Mouse (Mus musculus): Measurements from ENCODE around the gene Sox10. TPM values are rescaled to one million over a fixed set of nuclear protein-coding genes. Genes with fewer than 3 reads are reported as not detected.

Gene Sox10
- 0.17 and 0.29 TPM in 2 replicates for polyA plus RNA-seq (2016; fragmentation: Nextera tagmentation; extraction: Ambion mirVana)

GRCm38 (mm10) chr15:79165140-79165539, at the start of gene Sox10:
Gene Sox10 (minus strand): TSS chr15:79165240.
- H3K4me1 ChIP-seq: no peaks in the 10 kb centered on the region
- no peak for ATAC-seq
- H3K36me3 ChIP-seq: no peaks in the 10 kb centered on the region
- H3K27ac ChIP-seq: no peak within 1 kb of the TSS
- H3K27me3 ChIP-seq (replicated peaks): peaks cover 96% of the 10 kb centered on the region
- H3K4me2 ChIP-seq: no peak within 1 kb of the TSS
- no peaks in the 10 kb centered on the region for H3K9me3 ChIP-seq (replicated peaks)
- H3K4me3 ChIP-seq: no peak within 1 kb of the TSS
- no peak within 1 kb of the TSS for H3K9ac ChIP-seq
- 41% methylated on average over 5 of the region's 5 CpGs for WGBS (ENCODE audit: insufficient replicate concordance)

DNA sequence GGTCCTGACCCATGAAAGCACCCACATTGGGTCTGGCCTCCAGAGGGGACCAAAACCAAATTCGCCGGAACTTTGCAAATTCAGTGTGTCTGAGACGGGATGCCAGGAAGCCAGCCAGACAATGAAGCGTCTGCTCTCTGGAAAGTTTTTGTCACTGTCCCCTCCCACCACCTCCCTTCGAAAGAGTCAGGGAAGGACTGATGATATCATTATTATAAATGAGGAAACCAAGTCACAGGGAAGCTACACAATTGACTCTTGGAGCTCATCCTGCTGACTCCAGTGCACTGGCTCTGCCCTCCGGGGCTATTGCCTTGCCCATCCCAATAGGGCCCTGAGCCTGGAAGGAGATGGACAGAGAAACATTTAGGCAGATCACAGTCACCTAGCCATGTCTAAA, 48.6 kb upstream of the Sox10 start:
- H3K4me1 ChIP-seq: no peaks in the 10 kb centered on the region
- no peaks in the 10 kb centered on the region for H3K9me3 ChIP-seq (replicated peaks)
- no peak overlapping the region for H3K9ac ChIP-seq
- no peak overlapping the region for H3K4me3 ChIP-seq
- no peak overlapping the region for H3K4me2 ChIP-seq
- no peak overlapping the region for H3K27ac ChIP-seq
- 59% methylated on average over 6 of the region's 6 CpGs for WGBS (ENCODE audit: insufficient replicate concordance)
- no peaks in the 10 kb centered on the region for H3K36me3 ChIP-seq
- H3K27me3 ChIP-seq (replicated peaks): peaks cover 6% of the 10 kb centered on the region
- ATAC-seq: no peak

DNA sequence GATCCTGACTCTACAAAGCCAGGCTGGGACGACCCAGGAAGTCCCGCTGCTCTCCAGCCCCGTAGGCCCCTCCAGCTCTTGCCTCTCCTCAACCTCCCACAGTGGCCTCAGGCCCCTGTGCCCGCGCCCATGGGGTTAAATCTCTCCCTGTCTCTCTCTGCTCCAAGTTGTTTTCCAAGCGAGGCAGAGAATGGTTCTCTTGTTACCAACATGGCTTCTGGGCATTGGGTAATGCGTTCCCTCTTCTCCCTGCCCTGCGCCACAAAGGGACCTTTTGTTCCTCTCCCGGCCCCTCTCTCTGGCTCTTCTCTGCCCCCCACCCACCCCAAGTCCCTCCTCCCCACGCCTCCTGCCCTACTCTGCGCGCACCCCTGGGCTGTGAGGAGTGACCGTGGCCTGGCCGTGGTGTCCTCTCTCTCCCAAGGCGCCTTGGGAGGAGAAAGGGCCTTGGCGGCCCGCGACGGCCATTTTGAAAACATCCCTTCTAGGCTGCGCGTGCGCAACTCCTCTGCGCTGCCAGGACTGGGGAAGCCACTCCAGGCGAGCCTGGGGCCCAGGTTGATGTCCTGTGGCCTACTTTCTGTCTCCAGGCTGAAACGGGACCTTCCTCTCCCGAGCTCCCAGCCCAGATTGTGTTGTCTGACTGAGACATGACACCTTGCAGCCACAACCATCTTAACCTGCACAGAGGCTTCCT, 47.9 kb upstream of the Sox10 start:
- H3K27ac ChIP-seq: no peak overlapping the region
- ATAC-seq: no peak
- 74% methylated on average over 24 of the region's 26 CpGs for WGBS (ENCODE audit: insufficient replicate concordance)

GRCm38 (mm10) chr15:79210357-79210756, 45.3 kb upstream of the Sox10 start:
- Histone ChIP-seq H3K27me3 (replicated peaks) (peaks cover 4% of the 10 kb centered on the region), H3K36me3 (no peaks in the 10 kb centered on the region), H3K27ac (no peak overlapping the region), H3K9me3 (replicated peaks) (no peaks in the 10 kb centered on the region), H3K9ac (no peak overlapping the region), H3K4me1 (no peaks in the 10 kb centered on the region), H3K4me3 (no peak overlapping the region), H3K4me2 (no peak overlapping the region)
- 66% methylated on average over 2 of the region's 2 CpGs for WGBS (ENCODE audit: insufficient replicate concordance)
- ATAC-seq: no peak

More for the DNA sequence above, 47.9 kb upstream of the Sox10 start:
- no peak overlapping the region for H3K4me3 ChIP-seq
- no peak overlapping the region for H3K4me2 ChIP-seq
- no peak overlapping the region for H3K9ac ChIP-seq
- H3K27me3 ChIP-seq (replicated peaks): peaks cover 6% of the 10 kb centered on the region
- no peaks in the 10 kb centered on the region for H3K36me3 ChIP-seq
- no peaks in the 10 kb centered on the region for H3K4me1 ChIP-seq
- no peaks in the 10 kb centered on the region for H3K9me3 ChIP-seq (replicated peaks)

- Histone ChIP-seq H3K4me2 (peak overlapping the region; percentile 21; the same call in 1 of the 2 replicates), H3K4me3 (no peak overlapping the region), H3K9ac (no peak overlapping the region), H3K27ac (no peak overlapping the region), H3K4me1 (no peaks in the 10 kb centered on the region), H3K9me3 (replicated peaks) (no peaks in the 10 kb centered on the region), H3K27me3 (replicated peaks) (peaks cover 3% of the 10 kb centered on the region), H3K36me3 (no peaks in the 10 kb centered on the region)
- no peak for ATAC-seq
- 54% methylated on average over 25 of the region's 27 CpGs for WGBS (ENCODE audit: insufficient replicate concordance)
Measured at GRCm38 (mm10) chr15:79208758-79209439, 43.9 kb upstream of the Sox10 start.

GRCm38 (mm10) chr15:79208211-79208610, 43.2 kb upstream of the Sox10 start:
- WGBS (ENCODE audit: insufficient replicate concordance): 61% methylated on average over 6 of the region's 6 CpGs
- Histone ChIP-seq H3K36me3 (no peaks in the 10 kb centered on the region), H3K27me3 (replicated peaks) (peaks cover 10% of the 10 kb centered on the region), H3K9me3 (replicated peaks) (no peaks in the 10 kb centered on the region), H3K4me1 (no peaks in the 10 kb centered on the region), H3K9ac (no peak overlapping the region), H3K27ac (no peak overlapping the region), H3K4me3 (no peak overlapping the region), H3K4me2 (no peak overlapping the region)
- ATAC-seq: no peak

- Histone ChIP-seq H3K9ac (no peak overlapping the region), H3K27ac (no peak overlapping the region), H3K27me3 (replicated peaks) (peaks cover 54% of the 10 kb centered on the region), H3K4me2 (no peak overlapping the region), H3K9me3 (replicated peaks) (no peaks in the 10 kb centered on the region), H3K4me1 (peaks cover 4% of the 10 kb centered on the region; the same call in 1 of the 2 replicates), H3K36me3 (no peaks in the 10 kb centered on the region), H3K4me3 (no peak overlapping the region)
- WGBS (ENCODE audit: insufficient replicate concordance): 24% methylated on average over 10 of the region's 10 CpGs
- ATAC-seq: no peak
Measured at GRCm38 (mm10) chr15:79202575-79202974, 37.5 kb upstream of the Sox10 start.

GRCm38 (mm10) chr15:79201491-79202150, 36.6 kb upstream of the Sox10 start:
- no peaks in the 10 kb centered on the region for H3K9me3 ChIP-seq (replicated peaks)
- H3K4me2 ChIP-seq: no peak overlapping the region
- no peak overlapping the region for H3K9ac ChIP-seq
- H3K4me3 ChIP-seq: no peak overlapping the region
- peaks cover 4% of the 10 kb centered on the region; the same call in 1 of the 2 replicates for H3K4me1 ChIP-seq
- peaks cover 55% of the 10 kb centered on the region for H3K27me3 ChIP-seq (replicated peaks)
- no peaks in the 10 kb centered on the region for H3K36me3 ChIP-seq
- WGBS (ENCODE audit: insufficient replicate concordance): 31% methylated on average over 13 of the region's 13 CpGs
- H3K27ac ChIP-seq: no peak overlapping the region
- ATAC-seq: no peak

DNA sequence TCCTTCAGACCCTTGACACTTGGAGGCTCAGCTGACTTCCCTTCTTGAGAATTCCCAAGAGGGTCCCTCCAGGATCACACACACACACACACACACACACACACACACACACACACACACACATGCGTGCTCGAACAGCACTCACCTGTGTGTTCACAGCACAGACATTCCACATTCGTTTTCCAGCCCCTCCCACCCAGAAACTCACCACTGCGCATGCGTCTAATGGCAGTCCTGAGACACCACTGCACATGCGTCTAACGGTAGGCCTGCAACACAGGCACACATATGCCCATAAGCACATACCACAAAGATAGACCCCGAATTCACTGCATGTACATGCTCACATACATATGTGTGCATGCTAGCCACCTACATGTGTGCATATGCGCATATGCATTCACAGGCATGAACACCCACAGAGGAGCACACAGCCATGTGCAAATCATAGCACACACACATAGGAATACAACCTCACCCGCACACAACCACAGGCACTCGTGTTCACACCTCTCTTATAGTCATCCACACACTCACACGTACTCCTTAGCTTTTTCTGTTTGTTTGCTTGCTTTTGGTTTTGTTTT, 34.4 kb upstream of the Sox10 start:
- Histone ChIP-seq H3K9ac (no peak overlapping the region), H3K27me3 (replicated peaks) (peaks cover 57% of the 10 kb centered on the region), H3K36me3 (no peaks in the 10 kb centered on the region), H3K27ac (no peak overlapping the region), H3K4me1 (peaks cover 4% of the 10 kb centered on the region; the same call in 1 of the 2 replicates), H3K4me3 (no peak overlapping the region), H3K4me2 (no peak overlapping the region), H3K9me3 (replicated peaks) (no peaks in the 10 kb centered on the region)
- WGBS (ENCODE audit: insufficient replicate concordance): 80% methylated on average over 12 of the region's 12 CpGs
- no peak for ATAC-seq

DNA sequence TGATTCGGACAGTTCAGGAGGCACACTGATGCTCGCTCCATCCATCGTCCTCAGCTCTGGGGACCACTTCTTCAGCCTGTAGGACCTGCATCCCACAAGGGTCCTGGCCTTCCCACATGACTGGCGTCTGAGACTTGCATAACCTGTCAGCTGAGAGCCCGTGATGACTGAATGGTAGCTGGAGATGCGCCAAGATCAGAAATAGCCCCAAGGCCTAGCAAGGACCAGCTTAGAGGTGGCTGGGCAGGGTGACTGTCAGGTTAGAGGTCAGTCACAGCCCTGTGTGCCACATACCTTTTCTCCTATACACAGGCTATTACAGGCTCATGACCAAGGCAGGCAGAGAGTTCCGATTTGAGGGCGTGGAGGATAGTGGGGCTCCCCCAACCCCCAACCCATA, 30.5 kb upstream of the Sox10 start:
- WGBS (ENCODE audit: insufficient replicate concordance): 79% methylated on average over 8 of the region's 8 CpGs

GRCm38 (mm10) chr15:79194946-79195345, 29.9 kb upstream of the Sox10 start:
- 56% methylated on average over 2 of the region's 2 CpGs for WGBS (ENCODE audit: insufficient replicate concordance)
- Histone ChIP-seq H3K27me3 (replicated peaks) (peaks cover 36% of the 10 kb centered on the region), H3K4me2 (no peak overlapping the region), H3K4me1 (0 out of 2 replicates have a peak, but pooled peaks cover 13% of the 10 kb centered on the region), H3K27ac (no peak overlapping the region), H3K9ac (no peak overlapping the region), H3K4me3 (no peak overlapping the region), H3K9me3 (replicated peaks) (no peaks in the 10 kb centered on the region), H3K36me3 (no peaks in the 10 kb centered on the region)
- no peak for ATAC-seq

More for the DNA sequence above, 30.5 kb upstream of the Sox10 start:
- Histone ChIP-seq H3K36me3 (no peaks in the 10 kb centered on the region), H3K9me3 (replicated peaks) (no peaks in the 10 kb centered on the region), H3K4me1 (0 out of 2 replicates have a peak, but pooled peaks cover 13% of the 10 kb centered on the region), H3K4me2 (no peak overlapping the region), H3K27ac (no peak overlapping the region), H3K27me3 (replicated peaks) (peaks cover 38% of the 10 kb centered on the region), H3K9ac (no peak overlapping the region), H3K4me3 (no peak overlapping the region)
- ATAC-seq: no peak

DNA sequence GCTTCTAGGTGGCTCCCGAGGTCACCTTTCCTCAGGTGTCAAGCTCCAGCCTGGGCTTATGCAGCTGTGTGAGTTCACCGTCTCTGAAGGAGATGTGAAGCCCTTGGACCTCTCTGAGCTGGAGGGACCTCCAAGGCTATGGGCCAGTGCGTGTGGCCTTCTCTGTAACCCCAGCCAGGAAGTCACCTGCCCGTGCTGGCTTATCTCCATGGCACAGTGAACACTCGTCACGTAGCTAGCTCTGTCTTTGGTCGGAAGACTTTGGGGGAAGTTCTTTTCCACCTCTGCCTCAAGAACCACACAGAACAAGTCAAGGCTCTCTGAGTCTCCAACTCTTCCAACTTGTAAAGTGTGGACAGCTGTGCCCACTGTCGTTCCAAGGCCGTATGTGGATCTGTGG, 29.0 kb upstream of the Sox10 start:
- Histone ChIP-seq H3K4me1 (0 out of 2 replicates have a peak, but pooled peaks cover 13% of the 10 kb centered on the region), H3K9ac (no peak overlapping the region), H3K4me3 (no peak overlapping the region), H3K36me3 (no peaks in the 10 kb centered on the region), H3K27me3 (replicated peaks) (peaks cover 28% of the 10 kb centered on the region), H3K4me2 (no peak overlapping the region), H3K27ac (no peak overlapping the region), H3K9me3 (replicated peaks) (no peaks in the 10 kb centered on the region)
- ATAC-seq: no peak
- WGBS (ENCODE audit: insufficient replicate concordance): 39% methylated on average over 9 of the region's 9 CpGs

Measured in liver, embryonic 12.5 days (tissue).